Mouse (Mus musculus) natural killer cell, adult 2 months (primary cell): ENCODE data around the gene Cytl1.

ENCODE experiments used
- DNase-seq, 2 experiments: peaks; one replicate each; pipeline ENCODE4 v3.0.0; 2022; ENCODE audit warnings: low spot score in 2 of 2

The Cytl1 gene

DNA sequence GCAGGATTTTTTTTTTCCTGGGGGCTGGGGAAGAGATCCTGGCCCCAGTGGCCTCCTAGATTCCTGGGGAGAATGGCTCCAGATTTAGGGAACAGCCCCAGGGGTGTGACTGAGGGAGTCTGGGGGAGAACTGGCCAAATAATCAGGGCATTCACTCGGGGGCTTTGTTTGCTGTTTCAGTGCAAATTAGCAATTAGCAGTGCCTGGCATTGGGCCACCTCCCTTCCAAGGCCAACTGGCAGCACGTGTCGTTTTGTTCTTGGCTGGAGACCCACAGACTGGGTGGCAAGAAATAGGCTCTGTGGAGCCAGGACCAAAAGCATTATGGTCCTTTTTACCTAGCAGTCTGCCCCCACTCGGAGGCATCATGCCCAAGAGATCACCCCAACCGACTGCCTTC lies 33.7 kb downstream of the Cytl1 start:
- DNase-seq: no peak

GRCm38 (mm10) chr5:37770870-37771269 lies 35.6 kb downstream of the Cytl1 start:
- DNase-seq: no peak

DNA sequence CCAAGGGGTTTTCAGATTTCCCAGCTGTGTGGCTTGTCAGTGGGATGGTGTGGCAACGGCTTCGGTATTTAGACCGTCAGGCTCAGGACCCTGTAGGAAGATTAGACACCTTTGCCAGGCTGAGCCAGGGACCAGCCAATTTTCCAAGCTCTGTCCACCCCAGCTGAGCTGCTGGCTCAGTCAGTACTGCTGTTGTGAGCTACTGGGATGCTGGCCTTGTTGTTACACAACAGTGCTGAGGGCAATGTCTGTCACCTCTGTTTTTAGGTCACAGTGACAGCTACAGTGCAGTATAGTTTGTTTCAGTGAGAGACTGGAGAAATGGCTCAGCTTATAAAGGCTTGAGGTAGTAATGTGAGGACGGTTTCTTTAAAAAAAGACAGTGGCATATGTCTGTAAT lies 38.7 kb downstream of the Cytl1 start:
- DNase-seq: no peak

DNA sequence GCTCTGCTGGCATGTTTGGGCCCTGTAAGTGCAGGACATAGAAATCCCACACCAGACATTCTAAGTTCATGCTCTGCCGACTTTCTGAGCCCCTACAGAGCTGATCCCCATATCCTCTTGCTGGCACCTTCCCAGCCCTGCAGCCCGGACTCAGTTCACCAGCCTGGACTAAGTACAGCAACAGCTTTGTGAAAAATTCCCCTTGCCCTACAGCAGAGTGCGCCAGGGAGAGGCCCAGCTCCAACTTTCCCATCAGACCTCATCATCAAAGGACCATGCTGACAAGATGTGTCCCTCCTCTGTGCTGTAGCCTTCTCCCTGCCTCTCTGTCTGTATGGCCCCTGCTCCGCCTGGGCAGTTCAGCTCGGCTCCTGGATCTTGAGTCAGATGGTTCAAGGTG lies 40.4 kb downstream of the Cytl1 start:
- DNase-seq: no peak

- DNase-seq: no peak
Measured at GRCm38 (mm10) chr5:37783306-37783705, 48.0 kb downstream of the Cytl1 start.

DNA sequence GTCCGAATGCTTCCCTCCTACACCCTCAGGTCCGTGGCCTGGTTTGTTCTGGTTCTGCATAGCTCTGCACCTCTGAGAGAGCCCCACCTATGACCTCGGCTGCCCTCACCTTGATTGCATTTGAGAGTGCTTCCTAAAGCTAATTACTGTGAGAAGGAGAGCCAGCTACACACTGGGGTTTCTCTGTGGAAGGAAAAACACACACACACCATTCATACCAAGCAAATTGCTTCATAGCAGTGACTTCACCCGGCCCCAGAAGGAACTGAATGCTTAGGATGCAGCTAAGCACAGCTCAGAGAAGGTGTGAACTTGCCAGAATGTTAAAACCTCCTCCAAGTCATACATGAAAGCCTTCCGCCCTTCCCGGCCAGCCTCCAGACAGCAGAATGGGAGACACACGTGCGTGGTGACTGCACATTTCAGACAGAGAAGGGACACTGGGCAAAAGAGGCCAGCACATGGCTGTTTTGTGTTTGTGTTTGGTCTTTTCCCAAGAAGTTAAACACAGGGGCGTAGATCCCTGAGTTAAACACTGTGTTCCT lies 49.6 kb downstream of the Cytl1 start:
- DNase-seq: no peak
